Mouse (Mus musculus): Measurements from ENCODE around the gene Foxl1. TPM values are rescaled to one million over a fixed set of nuclear protein-coding genes. Genes with fewer than 3 reads are reported as not detected.
"Not testable (repeated sequence)": the region's sequence is repeated elsewhere in the genome, so short reads cannot be mapped to it uniquely, and the experiment has no call there.

Foxl1 gene
- total RNA-seq, 2 experiments from 2014 or later: not detected

DNA sequence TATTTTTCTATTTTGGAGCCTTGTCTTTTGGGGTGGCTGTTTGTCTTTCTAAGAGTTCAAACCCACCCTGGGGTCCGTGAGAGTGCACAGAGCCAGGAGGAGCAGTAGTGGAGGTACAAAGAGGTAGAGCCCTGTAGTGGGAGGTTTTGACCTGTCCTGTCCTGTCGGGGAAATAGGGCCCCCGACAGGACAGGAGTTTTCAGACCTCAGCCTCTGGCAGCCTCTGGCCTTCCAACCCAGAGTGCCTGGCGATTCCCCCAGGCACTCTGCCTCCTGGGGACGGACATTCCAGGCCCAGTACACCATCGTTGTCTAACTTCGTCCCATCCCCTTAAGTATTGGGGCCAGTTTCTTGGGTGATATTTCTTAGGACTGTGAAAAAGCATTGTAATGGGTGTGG is 5.4 kb upstream of the Foxl1 start:
- ATAC-seq (replicated peaks; ENCODE audit: low FRiP score, poor library complexity, severe bottlenecking): no peak

DNA sequence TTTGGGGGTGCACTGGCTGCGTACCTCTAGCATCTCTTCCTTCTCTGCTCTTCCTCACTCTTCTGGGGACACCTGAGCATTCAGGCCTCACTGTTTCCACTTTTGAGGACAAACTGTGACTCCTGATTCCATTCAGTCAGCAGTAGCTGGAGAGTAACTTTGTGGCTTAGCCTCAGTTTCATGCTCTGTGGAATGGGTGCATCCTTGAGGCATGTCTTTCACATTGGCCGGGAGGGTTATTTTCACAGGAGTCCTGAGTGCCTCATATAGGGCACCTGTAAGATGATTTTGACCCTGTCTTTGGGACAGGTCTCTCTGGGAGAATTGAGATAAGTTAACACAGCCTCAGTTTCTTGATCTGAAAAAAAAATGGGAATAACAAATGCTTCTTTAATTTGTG is 4.6 kb upstream of the Foxl1 start:
- no peak for ATAC-seq (replicated peaks; ENCODE audit: low FRiP score, poor library complexity, severe bottlenecking)

DNA sequence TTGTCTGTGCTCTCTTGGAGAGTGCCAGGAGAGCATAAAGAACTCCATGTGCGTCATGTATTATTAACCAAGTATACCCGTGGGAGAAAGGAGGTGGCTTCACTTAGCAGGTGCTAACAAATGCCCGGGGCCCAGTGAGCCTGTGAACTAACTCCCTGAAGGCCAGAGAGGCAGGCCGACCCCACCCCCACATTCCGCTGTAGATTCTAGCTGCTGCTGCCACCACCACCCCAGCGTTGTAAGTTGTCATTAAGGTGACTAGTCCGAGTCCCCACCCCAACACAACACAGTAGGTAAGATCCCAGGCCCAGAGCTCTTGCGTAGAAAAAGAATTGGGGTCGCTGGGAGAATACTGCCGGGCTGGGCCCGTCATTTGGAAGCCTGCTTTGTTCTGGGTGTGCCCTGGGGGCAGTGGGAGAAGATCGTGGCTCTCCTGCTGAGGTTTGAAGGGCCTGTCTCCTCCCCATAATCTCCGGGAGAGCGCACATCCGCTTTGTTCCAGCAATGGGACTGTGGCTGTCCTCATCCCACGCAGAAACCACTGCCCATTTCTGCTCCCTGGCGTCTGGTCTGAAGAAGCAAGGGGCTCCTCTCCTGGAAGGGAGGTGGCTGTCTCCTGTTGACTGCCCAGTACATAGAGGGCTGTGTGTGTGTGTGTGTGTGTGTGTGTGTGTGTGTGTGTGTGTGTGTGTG is 3.0 kb upstream of the Foxl1 start:
- no peak for ATAC-seq (replicated peaks; ENCODE audit: low FRiP score, poor library complexity, severe bottlenecking)

DNA sequence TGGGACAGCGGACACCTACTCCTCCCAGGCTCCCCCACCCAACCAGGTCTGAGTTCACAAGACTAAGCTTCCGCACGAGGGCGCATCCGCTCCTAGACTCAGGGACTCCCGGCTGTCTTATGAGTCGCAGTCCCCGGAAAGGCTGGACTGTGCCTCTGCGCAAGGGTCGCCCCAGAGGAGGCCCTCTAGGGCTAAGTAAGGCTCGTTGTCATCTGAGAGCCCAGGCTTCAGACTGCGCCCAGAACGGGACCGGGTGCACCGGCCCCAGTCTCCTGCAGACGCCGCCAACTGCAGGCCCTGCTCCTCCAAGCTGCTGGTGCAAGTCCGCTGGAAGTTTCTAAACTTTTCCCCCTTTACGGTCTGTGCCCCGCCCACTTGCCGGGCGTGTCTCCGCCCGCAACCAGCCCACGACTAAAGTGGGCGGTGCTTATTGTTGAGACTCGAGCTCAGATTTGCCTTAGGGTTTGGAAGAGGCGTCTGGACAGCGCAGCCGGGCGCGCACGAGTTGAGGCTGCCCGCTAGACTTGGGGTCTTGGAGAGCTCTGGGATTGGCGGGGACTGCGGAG is 2.3 kb upstream of the Foxl1 start:
- no peak for ATAC-seq (replicated peaks; ENCODE audit: low FRiP score, poor library complexity, severe bottlenecking)

DNA sequence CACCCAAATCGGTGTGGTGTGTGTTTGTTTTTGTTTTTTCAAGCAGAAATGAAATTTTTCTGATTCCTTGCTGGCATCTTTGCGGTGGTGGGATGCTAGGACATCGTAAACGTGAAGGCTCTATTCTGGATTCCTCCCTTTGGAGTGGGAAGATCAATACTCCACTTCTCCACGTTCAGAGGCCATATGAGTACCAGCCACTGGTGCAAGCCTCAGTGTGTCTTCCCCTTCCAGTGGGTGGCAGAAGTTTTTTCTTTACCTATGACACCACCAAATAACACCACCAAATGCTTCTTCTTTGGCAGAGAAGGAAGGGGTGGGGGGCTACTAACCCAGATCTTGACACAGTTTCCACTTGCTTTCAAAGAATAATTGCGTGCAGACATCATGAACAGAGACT is 1.5 kb upstream of the Foxl1 start:
- no peak for ATAC-seq (replicated peaks; ENCODE audit: low FRiP score, poor library complexity, severe bottlenecking)

DNA sequence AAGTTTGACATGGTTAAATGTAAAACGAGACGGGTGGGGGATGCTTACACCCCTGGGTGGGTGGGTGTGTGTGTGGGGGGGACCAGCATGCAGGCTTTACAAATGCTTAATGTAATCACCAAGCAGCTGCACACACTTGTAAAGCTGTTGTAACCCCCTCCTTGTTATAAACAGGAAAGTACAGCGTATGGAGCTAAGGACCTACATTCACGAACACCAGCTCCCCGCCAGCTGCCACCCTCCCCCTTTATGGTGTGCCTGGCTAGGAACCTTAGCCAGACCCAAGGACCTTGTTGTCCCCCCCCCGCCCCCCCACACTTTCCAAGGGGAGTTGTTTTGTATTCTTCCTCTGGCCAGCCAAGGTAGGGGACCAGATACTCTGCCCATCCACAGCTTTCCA is 1.0 kb upstream of the Foxl1 start:
- ATAC-seq (replicated peaks; ENCODE audit: low FRiP score, poor library complexity, severe bottlenecking): no peak

DNA sequence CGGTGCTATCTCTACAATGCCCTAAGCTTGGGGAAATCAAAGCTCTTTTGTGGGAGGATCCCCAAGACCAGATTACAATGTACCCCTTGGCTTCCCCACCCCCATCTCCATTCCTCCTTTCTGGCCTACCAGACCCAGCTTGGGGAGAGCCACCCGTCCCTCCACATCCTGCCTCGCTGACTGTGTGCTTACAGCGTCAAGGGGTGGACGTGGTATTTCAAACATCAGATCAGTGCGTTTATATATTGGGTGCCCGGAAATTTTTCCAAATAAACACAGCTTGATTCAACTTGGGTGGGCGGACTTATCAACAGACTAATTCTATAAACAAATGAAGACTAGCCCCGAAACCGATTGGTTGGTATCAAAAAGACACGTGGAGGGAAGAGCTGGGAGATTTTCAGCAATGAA is 444 bp upstream of the Foxl1 start:
- ATAC-seq (replicated peaks; ENCODE audit: low FRiP score, poor library complexity, severe bottlenecking): no peak

DNA sequence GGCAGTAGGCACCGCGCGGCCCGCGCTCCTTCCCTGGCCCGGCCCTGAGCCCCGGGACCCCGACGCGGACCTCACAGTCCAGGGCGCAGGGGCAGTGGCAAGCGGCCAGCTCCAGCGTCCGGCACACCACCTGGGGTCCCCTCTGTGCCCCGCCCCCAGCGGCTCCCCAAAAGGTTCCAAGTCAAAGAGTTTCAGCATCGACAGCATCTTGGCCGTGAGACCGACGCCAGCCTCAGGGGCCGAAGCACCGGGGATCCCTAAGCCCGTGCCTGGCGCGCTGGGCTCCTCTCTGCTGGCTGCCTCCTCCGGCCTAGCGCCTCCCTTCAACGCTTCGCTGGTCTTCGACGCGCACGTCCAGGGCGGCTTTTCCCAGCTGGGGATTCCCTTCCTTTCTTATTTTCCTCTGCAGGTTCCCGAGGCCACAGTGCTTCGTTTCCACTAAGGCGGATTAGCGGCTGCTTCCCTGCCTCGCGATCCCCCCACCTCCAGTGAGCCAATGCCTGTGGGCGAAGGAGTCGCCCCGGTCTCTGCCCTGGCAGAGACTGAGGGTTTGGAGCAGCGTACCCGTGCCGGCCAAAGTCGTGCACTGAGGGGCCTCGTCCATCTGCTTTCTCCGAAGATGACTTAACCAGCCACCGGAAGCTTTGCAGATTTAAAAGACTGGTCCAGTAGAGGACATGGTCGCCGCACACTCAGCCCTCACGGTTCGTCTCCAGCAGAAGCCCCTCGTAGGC is 958 bp downstream of the Foxl1 start:
- ATAC-seq (replicated peaks; ENCODE audit: low FRiP score, poor library complexity, severe bottlenecking): no peak

DNA sequence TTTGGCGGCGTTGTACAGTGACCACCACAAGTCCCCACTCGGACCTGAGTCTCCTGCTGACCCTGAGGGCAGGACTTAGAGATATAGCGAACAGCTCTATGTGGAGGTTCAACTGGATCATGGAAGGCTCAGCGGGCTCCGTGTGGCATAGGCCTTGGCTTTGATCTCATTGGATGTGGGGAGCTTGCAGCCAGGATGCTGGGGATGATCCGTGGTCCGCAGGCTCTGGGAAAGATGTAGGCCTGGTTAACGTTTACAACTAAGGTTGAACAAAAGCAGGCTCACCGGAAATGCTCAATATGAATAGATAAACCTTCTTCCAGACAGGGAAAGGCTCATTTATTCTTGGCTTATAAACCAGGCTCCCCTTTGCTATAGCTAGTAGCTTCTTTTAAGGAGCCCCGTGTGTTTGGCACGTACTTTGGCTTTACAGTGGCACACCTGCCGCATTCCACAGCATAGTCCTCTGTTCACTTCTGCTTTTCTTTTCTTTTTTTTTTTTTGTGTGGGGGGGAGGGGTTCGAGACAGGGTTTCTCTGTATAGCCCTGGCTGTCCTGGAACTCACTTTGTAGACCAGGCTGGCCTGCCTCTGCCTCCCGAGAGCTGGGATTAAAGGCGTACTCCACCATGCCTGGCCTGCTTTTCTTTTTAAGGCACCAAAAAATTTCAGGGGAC is 1.7 kb downstream of the Foxl1 start:
- ATAC-seq (replicated peaks; ENCODE audit: low FRiP score, poor library complexity, severe bottlenecking): no peak

DNA sequence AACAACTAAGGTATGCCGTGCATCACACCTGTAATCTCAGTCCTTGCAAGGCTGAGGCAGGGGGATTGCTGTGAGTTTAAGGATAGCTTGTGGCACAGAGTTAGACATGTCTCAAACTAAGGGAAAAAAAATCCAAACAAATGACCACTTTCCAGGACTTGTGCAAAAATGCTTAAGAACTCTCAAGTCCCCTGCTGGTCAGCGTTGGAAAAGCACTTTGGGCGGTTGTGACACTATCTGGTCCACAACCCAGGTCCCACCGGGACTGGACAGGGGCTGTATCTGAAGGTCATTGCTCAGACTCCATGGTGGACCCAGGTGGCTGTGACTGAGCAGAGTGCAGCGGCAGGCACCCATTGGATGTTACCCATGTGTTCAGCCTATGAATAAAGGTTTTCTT is 2.8 kb downstream of the Foxl1 start:
- ATAC-seq (replicated peaks; ENCODE audit: low FRiP score, poor library complexity, severe bottlenecking): no peak

DNA sequence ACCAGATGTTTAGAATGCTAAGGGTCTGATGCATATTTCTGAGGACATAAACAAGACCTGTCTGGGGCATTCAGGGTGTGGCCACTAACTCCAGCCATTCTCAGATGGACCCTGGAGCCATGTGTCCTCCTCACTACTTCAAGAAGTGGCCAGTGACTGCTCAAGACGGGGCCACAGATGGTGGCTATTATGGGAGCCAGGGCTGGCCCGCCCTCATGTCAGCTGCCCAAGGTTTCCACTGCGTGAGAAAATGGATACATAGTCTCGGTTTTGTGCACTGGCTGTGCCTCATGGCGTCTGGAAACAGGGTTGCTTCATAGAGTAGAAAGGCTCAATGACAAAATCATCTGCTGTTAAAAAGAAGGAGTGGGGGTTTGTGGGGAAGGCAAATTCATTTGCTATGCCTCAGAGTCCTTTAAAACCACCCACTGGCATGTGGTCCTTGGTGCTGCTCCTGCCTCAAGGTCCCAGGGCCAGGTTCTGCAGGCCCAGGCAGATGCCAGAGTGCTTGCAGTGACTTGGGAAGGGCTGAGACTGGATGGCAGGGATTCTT is 5.3 kb downstream of the Foxl1 start:
- no peak for ATAC-seq (replicated peaks; ENCODE audit: low FRiP score, poor library complexity, severe bottlenecking)

DNA sequence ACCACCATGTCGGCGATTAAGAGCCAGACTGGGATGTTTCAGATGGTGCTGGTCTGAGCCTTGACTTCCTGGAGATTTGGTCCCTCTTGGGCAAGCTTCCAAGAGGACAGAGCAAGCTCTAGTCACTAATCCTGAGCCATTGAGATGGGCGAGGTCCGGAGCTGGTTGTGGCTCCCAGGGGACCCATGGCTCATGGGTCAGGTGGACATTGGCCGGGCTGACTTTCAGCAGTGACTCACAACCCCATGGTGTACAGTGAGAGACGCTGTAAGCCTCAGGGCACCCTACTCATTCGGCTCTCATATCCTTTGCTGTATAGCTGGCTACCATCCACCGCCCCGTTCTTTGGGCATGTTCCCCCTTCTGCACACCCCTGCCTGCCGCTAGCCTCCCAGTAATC is 6.4 kb downstream of the Foxl1 start:
- ATAC-seq (replicated peaks; ENCODE audit: low FRiP score, poor library complexity, severe bottlenecking): no peak

DNA sequence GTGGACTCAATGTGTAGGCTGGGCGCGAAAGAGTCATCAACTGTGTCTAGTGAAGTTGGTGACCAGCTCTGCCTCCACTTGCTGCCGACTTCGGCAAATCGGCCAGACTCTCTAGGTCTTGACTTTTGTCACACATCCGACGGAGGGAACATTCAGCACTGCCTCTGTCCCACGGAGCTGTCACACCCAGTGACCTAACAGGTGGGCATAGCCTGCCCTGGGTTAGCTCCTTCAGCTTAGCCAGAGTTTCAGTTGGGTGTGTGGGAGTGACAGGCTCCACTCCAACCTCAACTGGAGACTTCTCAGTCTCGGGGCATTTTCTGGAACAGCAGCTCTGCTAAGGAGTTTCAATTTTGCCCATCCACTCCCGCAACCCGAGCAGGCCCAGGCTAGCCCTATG is 6.8 kb downstream of the Foxl1 start:
- ATAC-seq (replicated peaks; ENCODE audit: low FRiP score, poor library complexity, severe bottlenecking): no peak

DNA sequence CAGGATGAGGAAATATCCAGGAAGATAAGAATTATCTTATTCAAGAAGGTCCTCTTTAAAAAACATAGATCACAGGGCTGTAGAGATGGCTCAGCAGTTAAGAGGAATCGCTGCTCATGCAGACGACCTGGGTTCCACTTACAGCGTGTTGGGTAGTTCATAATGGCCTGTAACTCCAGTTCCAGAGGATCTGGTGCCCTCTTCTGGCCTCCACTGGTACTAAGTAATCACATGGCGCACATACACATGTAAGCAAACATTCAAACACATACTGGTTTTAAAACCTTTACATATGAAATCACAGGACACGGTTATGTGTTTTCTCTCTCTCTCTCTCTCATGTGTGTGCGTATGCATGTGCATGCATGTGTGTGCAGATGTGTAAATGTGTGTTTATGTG is 9.1 kb downstream of the Foxl1 start:
- ATAC-seq (replicated peaks; ENCODE audit: low FRiP score, poor library complexity, severe bottlenecking): no peak

DNA sequence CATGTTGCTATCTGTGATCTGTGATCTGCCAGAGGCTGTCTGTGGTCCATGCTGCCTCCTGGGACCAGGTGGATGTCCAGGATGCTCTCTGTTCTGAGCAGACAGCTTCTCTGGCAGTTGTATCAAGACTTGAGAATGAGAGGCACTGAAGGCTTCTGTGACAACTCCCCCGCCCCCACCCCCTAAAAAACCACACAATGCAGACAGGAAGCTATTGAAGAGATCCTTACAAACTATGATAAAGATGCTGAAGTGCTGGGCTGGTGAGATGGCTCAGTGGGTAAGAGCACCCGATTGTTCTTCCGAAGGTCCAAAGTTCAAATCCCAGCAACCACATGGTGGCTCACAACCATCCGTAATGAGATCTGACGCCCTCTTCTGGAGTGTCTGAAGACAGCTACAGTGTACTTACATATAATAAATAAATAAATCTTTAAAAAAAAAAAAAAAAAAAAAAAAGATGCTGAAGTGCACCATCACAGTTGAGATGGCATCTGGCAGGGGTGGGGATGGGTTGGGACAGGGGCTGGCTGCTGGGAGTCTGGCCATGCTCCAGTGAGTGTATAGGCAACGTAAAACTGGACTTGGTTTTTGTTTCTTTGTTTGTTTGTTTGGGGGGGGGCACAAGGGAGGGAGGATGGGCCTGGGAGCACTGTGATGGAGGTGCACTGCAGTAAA is 17.9 kb downstream of the Foxl1 start:
- not testable (repeated sequence) for ATAC-seq (replicated peaks; ENCODE audit: low FRiP score, poor library complexity, severe bottlenecking)

DNA sequence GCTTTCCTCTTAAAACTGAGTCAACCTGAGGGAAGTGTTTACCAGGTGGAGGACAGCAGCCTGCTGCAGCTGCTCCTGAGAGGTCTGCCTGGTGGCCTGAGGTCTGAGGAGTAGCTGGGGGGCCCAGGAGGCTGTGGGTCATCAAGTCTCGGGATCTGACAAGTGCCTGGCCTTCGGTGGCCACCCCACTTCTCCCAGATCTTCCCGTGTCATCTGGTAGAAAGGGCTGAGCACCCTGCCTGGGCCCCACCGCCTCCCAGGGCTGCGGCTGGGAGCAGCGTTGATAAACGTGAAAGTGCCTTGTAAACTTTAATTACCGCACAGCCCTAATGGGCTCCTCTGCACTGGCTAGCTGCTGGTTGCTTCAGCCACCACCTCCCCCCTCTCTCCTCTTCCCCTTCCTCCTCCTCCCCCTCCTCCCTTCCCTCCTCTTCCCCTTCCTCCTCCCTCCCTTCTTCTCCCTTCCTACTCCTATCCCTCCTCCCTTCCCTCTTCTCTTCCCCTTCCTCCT is 20.9 kb downstream of the Foxl1 start:
- ATAC-seq (replicated peaks; ENCODE audit: low FRiP score, poor library complexity, severe bottlenecking): no peak

DNA sequence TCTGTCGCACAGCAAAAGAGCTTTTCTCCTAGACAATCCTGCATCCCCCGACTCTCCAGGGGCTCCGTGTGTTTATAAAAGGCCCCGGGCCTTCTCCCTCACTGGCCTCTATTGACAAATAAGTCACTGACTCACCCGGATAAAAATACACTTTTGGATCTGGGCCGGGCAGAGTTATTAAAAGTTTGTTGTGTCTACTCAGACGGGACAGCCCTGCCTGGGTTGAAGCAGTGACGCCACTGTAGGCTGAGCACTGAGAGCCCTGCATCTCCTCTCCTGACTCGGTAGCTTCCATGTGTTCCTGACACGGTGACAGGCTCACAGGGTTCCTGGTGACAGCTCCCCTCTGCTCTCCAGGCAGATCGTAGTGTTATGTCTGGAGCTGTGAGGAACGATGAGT is 24.7 kb downstream of the Foxl1 start:
- no peak for ATAC-seq (replicated peaks; ENCODE audit: low FRiP score, poor library complexity, severe bottlenecking)

DNA sequence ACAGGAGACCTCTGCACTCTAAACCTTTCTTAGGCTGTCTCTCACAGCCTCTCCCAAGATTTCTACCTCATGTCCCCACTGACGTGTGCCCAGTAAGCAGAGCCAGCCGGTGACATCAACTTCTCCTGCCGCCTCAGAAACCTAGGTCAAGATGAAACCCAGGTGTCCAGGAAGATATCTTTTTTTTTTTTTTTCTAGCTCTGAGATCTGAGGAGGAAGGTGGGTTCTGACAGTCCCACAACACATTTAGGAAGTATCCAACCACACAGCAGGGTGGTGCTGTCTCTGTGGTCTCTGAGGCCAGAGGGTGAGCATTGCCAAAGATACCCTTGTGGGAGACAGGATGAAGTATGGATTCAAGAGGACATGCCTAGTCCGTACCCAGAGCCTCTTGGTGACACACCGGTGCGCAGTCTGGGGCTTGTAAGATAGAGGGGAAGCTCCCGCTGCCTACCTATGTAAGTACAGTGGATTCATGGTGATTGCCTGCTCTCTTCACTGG is 29.3 kb downstream of the Foxl1 start:
- ATAC-seq (replicated peaks; ENCODE audit: low FRiP score, poor library complexity, severe bottlenecking): no peak

DNA sequence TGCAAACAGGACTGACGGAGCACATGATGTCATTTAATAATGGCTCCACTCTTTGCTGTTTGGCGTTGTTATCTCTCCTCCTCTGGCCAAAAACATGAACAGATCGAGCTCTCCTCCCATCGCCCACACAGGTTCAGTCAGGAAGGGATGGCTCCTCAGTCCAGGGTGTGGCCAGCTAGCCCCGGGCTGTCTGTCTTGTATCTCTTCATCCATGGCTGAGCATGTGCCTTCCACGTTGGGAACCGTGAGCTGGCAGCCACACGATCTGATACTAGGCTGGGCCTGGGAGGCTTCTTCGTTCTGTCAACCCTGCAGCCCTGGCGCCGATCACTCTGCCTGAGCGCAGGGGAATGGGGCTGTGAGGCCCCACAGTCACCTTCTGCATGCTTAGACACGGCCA is 31.1 kb downstream of the Foxl1 start:
- ATAC-seq (replicated peaks; ENCODE audit: low FRiP score, poor library complexity, severe bottlenecking): no peak

DNA sequence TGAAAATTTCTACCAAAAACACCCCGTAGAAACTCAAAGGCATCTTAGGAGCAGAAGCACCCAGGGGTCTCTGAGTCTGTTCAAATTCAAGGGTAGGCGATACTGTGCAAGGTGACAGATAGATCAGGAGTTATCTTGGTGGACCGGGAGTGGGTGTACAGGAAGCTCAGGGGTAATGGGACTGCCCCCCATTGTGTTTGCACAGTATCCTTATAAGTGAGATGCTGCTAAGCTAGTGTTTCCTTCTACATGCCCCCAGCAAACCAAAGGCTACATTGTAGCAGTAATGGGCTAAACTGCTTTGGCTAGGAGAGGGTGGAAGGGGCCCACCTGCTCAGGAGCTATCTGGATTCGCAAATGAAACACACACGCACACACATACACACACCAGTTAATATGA is 33.7 kb downstream of the Foxl1 start:
- no peak for ATAC-seq (replicated peaks; ENCODE audit: low FRiP score, poor library complexity, severe bottlenecking)
